Mouse (Mus musculus): ENCODE data around the gene Ss18l1. TPM values are rescaled to one million over a fixed set of nuclear protein-coding genes. Genes with fewer than 3 reads are reported as not detected.

The Ss18l1 gene
- total and polyA plus RNA-seq, 3 experiments = 2.0 to 3.0 (median 2.1) TPM

DNA sequence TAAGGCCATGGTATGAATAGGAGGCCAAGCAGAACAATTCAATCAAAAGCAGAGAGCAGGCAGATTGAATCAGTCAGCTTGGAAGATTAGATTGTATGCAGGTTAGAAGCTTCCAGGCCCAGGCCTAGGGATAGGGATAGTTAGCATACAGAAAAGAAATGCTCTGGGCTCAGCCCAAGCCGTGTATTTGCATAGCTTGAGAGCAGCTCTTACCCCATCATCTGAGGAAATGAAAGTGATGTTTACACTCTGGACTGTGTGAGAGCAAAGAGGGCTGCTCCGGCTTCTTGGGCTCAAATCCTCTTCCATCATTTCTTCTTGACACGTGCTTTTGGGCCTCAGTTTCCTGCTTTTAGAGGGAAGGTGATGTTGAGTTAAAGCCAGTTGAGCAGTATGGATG is 5.3 kb downstream of the Ss18l1 start:
- in situ Hi-C loops (cut with MboI; ENCODE audit: low pct_ligation_motif_present, low pct_unique_long_range_greater_than_20kb, low sequenced_read_pairs) = loop anchor here (5.0 kb wide), 1 partner anchor 125 kb away; no protein-coding TSS in a partner anchor
- Histone ChIP-seq H3K9me3 (replicated peaks; ENCODE audit: low read length) (peaks cover 9% of the 10 kb centered on the region), H3K27ac (ENCODE audit: insufficient read depth, low read depth) (no peak overlapping the region), H3K9ac (ENCODE audit: insufficient read depth, low read depth) (no peak overlapping the region), H3K79me2 (replicated peaks; ENCODE audit: control insufficient read depth, extremely low read depth, insufficient read depth, poor library complexity, severe bottlenecking) (no peaks in the 10 kb centered on the region), H3K4me3 (replicated peaks in 1 of 3; ENCODE audit: low read depth in 2 of 3, low read length in 2 of 3, poor library complexity in 1 of 3) (no peak overlapping the region), H3K27me3 (replicated peaks) (no peaks in the 10 kb centered on the region), H3K4me2 (ENCODE audit: insufficient read depth, low read depth, poor library complexity, severe bottlenecking) (no peak overlapping the region), H3K36me3 (replicated peaks in 1 of 2; ENCODE audit: control insufficient read depth in 1 of 2, insufficient read depth in 1 of 2, low read length in 1 of 2) (peaks cover 0 to 21% of the 10 kb centered on the region in 2 experiments), H3K4me1 (ENCODE audit: control insufficient read depth in 1 of 2, insufficient read depth in 2 of 2) (peaks cover 17 to 41% of the 10 kb centered on the region in 2 experiments)
- TF ChIP-seq NRF1 (IDR thresholded peaks at IDR 0.05; ENCODE audit: low read depth, low read length) = no peak
- no peak for TF ChIP-seq MXI1 (IDR thresholded peaks at IDR 0.05; ENCODE audit: low read depth, low read length)
- TF ChIP-seq MYC (IDR thresholded peaks at IDR 0.05; ENCODE audit: low read depth, low read length) = no peak
- TF ChIP-seq UBTF (IDR thresholded peaks at IDR 0.05; ENCODE audit: low read depth, low read length) = no peak
- TF ChIP-seq MAX (IDR thresholded peaks at IDR 0.05; ENCODE audit: low read length) = no peak
- no peak for TF ChIP-seq ZKSCAN1 (IDR thresholded peaks at IDR 0.05; ENCODE audit: borderline replicate concordance, low read depth, low read length)
- no peak for TF ChIP-seq ETS1 (conservative IDR thresholded peaks at IDR 0.05; ENCODE audit: low read depth, low read length)
- no peak for TF ChIP-seq SMC3 (IDR thresholded peaks at IDR 0.05; ENCODE audit: low read depth, low read length)
- TF ChIP-seq SIN3A (IDR thresholded peaks at IDR 0.05; ENCODE audit: low read length) = no peak
- no peak for TF ChIP-seq HCFC1 (IDR thresholded peaks at IDR 0.05; ENCODE audit: low read depth, low read length)
- no peak for TF ChIP-seq USF1 (IDR thresholded peaks at IDR 0.05; ENCODE audit: low read depth, low read length)
- TF ChIP-seq RCOR1 (conservative IDR thresholded peaks at IDR 0.05; ENCODE audit: low read depth, low read length) = no peak
- no peak for TF ChIP-seq PAX5 (IDR thresholded peaks at IDR 0.05; ENCODE audit: low read length)
- TF ChIP-seq ZC3H11A (IDR thresholded peaks at IDR 0.05; ENCODE audit: low read depth, low read length) = no peak
- TF ChIP-seq ZMIZ1 (IDR thresholded peaks at IDR 0.05; ENCODE audit: low read depth, low read length) = no peak
- TF ChIP-seq EP300 (IDR thresholded peaks at IDR 0.05; ENCODE audit: low read length) = no peak
- no peak for TF ChIP-seq MEF2A (IDR thresholded peaks at IDR 0.05; ENCODE audit: borderline replicate concordance, low read depth, low read length)
- no peak for TF ChIP-seq GABPA (IDR thresholded peaks at IDR 0.05; ENCODE audit: insufficient replicate concordance, low read depth, low read length)
- TF ChIP-seq USF2 (conservative IDR thresholded peaks at IDR 0.05; ENCODE audit: low read depth, low read length) = no peak
- no peak for DNase-seq (ENCODE audit: extremely low read depth)
- dilution Hi-C loops (cut with MboI; ENCODE audit: extremely low pct_ligation_motif_present, extremely low pct_unique_long_range_greater_than_20kb, low sequenced_read_pairs) = no loop called here

DNA sequence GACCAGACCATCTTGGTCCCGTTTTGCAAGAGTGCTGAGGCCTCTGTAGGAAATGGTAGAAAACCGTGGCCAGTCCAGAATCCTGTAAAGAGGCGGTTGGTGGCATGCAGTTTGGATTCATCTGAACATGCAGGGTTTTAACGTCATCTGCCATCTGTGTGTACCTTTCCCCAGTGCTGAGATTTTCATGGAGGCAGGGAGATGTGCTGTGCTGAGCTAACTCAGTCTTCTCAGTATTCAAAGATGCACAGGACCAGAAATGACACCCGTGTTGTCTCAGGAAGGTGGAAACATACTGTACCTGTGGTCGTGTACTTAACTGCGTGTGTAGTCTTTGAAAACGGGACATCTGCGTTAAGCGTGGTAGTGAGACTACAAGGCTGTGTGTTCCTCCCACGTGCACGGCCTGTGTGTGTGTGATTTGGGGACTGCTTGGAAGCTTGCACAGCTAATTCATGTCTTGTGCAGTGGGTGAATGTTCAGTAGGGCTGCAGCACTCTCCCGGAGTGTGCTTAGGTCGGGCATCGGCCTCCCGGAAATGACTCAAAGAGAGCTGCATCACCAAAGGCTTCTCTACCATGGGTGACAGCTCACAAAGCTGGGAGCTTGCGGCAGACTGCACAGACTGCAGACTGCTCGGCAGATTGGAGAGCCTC is 5.8 kb downstream of the Ss18l1 start:
- H3K79me2 ChIP-seq (replicated peaks; ENCODE audit: control insufficient read depth, extremely low read depth, insufficient read depth, poor library complexity, severe bottlenecking) = no peaks in the 10 kb centered on the region
- DNase-seq (ENCODE audit: extremely low read depth) = no peak
- peaks cover 0 to 26% of the 10 kb centered on the region in 2 experiments for H3K36me3 ChIP-seq (replicated peaks in 1 of 2; ENCODE audit: control insufficient read depth in 1 of 2, insufficient read depth in 1 of 2, low read length in 1 of 2)
- in situ Hi-C loops (cut with MboI; ENCODE audit: low pct_ligation_motif_present, low pct_unique_long_range_greater_than_20kb, low sequenced_read_pairs) = loop anchor here (5.0 kb wide), 1 partner anchor 126 kb away; no protein-coding TSS in a partner anchor
- no peak overlapping the region for H3K4me2 ChIP-seq (ENCODE audit: insufficient read depth, low read depth, poor library complexity, severe bottlenecking)
- no peaks in the 10 kb centered on the region for H3K27me3 ChIP-seq (replicated peaks)
- H3K9ac ChIP-seq (ENCODE audit: insufficient read depth, low read depth) = no peak overlapping the region
- no peak for TF ChIP-seq NRF1 (IDR thresholded peaks at IDR 0.05; ENCODE audit: low read depth, low read length)
- TF ChIP-seq TBP (conservative IDR thresholded peaks at IDR 0.05; ENCODE audit: low read depth, low read length) = no peak
- TF ChIP-seq USF1 (IDR thresholded peaks at IDR 0.05; ENCODE audit: low read depth, low read length) = no peak
- TF ChIP-seq NELFE (IDR thresholded peaks at IDR 0.05; ENCODE audit: low read depth, low read length) = no peak
- TF ChIP-seq ZMIZ1 (IDR thresholded peaks at IDR 0.05; ENCODE audit: low read depth, low read length) = no peak
- TF ChIP-seq ELF1 (IDR thresholded peaks at IDR 0.05; ENCODE audit: low read depth, low read length) = no peak
- TF ChIP-seq RCOR1 (conservative IDR thresholded peaks at IDR 0.05; ENCODE audit: low read depth, low read length) = no peak
- TF ChIP-seq SIN3A (IDR thresholded peaks at IDR 0.05; ENCODE audit: low read length) = no peak
- TF ChIP-seq MXI1 (IDR thresholded peaks at IDR 0.05; ENCODE audit: low read depth, low read length) = no peak
- no peak for TF ChIP-seq PAX5 (IDR thresholded peaks at IDR 0.05; ENCODE audit: low read length)
- dilution Hi-C loops (cut with MboI; ENCODE audit: extremely low pct_ligation_motif_present, extremely low pct_unique_long_range_greater_than_20kb, low sequenced_read_pairs) = no loop called here
- H3K4me3 ChIP-seq (replicated peaks in 1 of 3; ENCODE audit: low read depth in 2 of 3, low read length in 2 of 3, poor library complexity in 1 of 3) = no peak overlapping the region
- H3K4me1 ChIP-seq (ENCODE audit: control insufficient read depth in 1 of 2, insufficient read depth in 2 of 2) = peaks cover 17 to 44% of the 10 kb centered on the region in 2 experiments
- H3K27ac ChIP-seq (ENCODE audit: insufficient read depth, low read depth) = no peak overlapping the region
- H3K9me3 ChIP-seq (replicated peaks; ENCODE audit: low read length) = peaks cover 9% of the 10 kb centered on the region
